Mouse (Mus musculus) cerebellum, adult 2 months (tissue): ENCODE data around the gene Bspry. TPM values are rescaled to one million over a fixed set of nuclear protein-coding genes. Genes with fewer than 3 reads are reported as not detected.

ENCODE experiments used
- DNase-seq, 2 experiments: peaks; one replicate each; pipeline ENCODE4 v3.0.0; 2021
- H3K27ac ChIP-seq: fragments of 200-500 bp; 2 replicates; pipeline ENCODE4 v1.5.1; 2012; ENCODE audit warnings: low read length, control low read depth, inconsistent platforms; ENCODE audit not compliant: insufficient read depth
- H3K27me3 ChIP-seq: fragments of 200-500 bp; 2 replicates; pipeline ENCODE4 v1.6.1; 2012; ENCODE audit warnings: inconsistent platforms, mild to moderate bottlenecking, low read length, moderate library complexity; ENCODE audit not compliant: control insufficient read depth, insufficient read depth
- H3K4me1 ChIP-seq: fragments of 200-500 bp; 2 replicates; pipeline ENCODE4 v1.6.1; 2011; ENCODE audit warnings: low read length; ENCODE audit not compliant: control insufficient read depth, insufficient read depth
- H3K4me3 ChIP-seq: fragments of 200-500 bp; replicated peaks from 2 replicates; pipeline ENCODE3; 2011; ENCODE audit warnings: mild to moderate bottlenecking, low read depth, low read length, control low read depth; ENCODE audit not compliant: insufficient read depth
- CTCF ChIP-seq: fragments of 200-500 bp; IDR thresholded peaks from 2 replicates; pipeline ENCODE4 v1.5.1; 2011; ENCODE audit warnings: low read depth, mild to moderate bottlenecking, control low read depth, low read length, moderate library complexity, borderline replicate concordance; ENCODE audit not compliant: insufficient read depth
- POLR2A ChIP-seq: fragments of 200-500 bp; IDR thresholded peaks from 2 replicates; pipeline ENCODE4 v1.6.1; 2011; ENCODE audit warnings: low read length, control low read depth, borderline replicate concordance; ENCODE audit not compliant: insufficient read depth
- WGBS: fragments of 180-500 bp; shearing (Covaris S2); methylation state at CpG from one replicate; pipeline ENCODE4 v1.1.7; 2018; 5-methylcytosine and 5-hydroxymethylcytosine counted together
- polyA plus RNA-seq: library from polyadenylated mRNA; depleted of rRNA; stranded (reverse); fragments of >200 nt; gene quantifications from 2 replicates; pipeline ENCODE4 v1.2.3, GENCODE M21; 2012

Gene Bspry
- polyA plus RNA-seq, 1 experiment, result 1.2 TPM

DNA sequence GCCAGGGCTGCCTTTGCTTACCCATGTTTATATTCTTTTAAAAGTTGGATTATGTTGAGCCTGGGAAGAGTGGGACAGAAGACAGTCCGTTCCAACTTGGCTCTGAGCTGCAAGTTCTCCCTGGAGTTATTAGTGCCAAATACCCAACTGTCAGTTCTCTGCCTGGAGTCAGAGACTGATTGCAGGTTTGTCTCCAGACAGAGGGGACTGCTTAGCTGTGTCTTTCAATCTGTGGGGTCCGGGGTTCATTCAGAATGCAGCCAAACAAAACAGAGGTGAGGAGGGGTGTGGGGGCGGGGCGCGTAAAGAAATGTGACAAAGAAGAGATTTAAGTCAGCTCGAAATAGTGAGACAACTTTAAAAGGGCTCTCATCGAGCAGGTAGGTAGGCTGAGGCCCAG is 21.7 kb downstream of the Bspry start:
- peak overlapping the region; percentile 97 for H3K27ac ChIP-seq
- TF ChIP-seq POLR2A, result no peak
- TF ChIP-seq CTCF, result no peak
- H3K4me3 ChIP-seq, result peak overlapping the region; percentile 93
- 0% methylated on average over 7 of the region's 7 CpGs for WGBS
- peak in 1 of 2 experiments; percentile 45 for DNase-seq
- H3K27me3 ChIP-seq, result no peaks in the 10 kb centered on the region
- H3K4me1 ChIP-seq, result peaks cover 6% of the 10 kb centered on the region

DNA sequence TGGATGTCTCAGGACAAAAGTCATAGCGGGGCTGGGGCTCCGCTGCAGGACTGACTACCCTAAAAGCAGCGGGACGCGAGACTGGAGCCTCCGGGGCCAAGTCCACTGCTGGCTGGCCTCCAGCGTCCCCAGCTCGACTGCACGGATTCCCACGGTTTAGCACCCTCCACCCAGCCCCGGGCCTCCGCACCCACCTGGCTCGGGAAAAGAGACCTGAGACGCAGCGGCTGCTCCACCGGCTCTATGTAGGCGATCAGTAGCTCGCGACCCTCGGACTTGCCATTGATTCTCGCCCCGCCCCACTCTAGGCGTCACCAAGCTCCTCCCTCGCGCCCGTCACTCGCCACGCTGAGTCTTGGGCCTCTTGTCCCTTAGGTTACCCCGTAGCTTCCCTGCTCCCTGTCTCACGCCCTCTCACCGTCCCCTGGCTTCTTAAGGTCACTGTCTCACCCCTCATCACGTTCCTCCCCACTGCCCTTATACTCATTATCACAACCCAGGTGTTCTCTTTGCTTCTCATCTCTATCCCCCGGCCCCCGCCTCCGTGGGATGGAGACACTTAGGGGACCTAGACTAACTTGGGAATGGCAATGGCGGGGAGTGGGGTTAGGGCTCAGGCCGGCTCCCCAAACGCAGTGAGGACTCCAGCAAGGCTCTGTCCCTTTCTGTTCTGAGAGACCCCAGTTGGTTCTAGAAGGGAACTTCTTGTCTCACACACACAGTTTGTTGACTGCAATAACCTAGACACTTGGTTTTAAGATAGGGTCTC is 22.3 kb downstream of the Bspry start:
- peak overlapping the region; percentile 97 for H3K27ac ChIP-seq
- peak overlapping the region; percentile 93 for H3K4me3 ChIP-seq
- H3K27me3 ChIP-seq, result no peaks in the 10 kb centered on the region
- TF ChIP-seq CTCF (no peak), POLR2A (peak; percentile 88)
- 2% methylated on average over 38 of the region's 38 CpGs for WGBS
- peak; percentile 92 to 94 for DNase-seq
- no peaks in the 10 kb centered on the region; the same call in 1 of the 2 replicates for H3K4me1 ChIP-seq

DNA sequence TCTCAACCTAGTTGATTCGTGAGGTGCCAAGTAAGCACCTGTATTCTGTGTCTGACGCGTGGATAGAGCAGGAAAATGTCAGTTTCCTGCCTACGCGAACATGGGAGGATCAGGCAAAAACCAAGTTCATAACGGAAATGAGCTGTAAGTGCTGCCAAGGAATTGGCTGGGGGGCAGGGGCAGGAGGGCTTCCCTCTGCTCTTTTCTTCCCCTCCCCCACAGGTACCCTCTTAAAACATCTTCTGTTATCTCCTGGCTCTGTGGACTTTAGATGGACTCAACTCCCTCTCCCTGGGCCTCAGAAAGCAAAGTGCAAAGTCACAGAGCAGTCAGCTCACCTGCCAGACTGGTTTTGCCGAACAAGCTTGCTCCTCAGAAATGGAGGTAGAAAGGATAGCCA is 23.1 kb downstream of the Bspry start:
- no peak for TF ChIP-seq POLR2A
- Histone ChIP-seq H3K4me3 (no peak overlapping the region), H3K27ac (no peak overlapping the region), H3K4me1 (no peaks in the 10 kb centered on the region), H3K27me3 (no peaks in the 10 kb centered on the region)
- 76% methylated on average over 7 of the region's 7 CpGs for WGBS
- DNase-seq, result no peak

DNA sequence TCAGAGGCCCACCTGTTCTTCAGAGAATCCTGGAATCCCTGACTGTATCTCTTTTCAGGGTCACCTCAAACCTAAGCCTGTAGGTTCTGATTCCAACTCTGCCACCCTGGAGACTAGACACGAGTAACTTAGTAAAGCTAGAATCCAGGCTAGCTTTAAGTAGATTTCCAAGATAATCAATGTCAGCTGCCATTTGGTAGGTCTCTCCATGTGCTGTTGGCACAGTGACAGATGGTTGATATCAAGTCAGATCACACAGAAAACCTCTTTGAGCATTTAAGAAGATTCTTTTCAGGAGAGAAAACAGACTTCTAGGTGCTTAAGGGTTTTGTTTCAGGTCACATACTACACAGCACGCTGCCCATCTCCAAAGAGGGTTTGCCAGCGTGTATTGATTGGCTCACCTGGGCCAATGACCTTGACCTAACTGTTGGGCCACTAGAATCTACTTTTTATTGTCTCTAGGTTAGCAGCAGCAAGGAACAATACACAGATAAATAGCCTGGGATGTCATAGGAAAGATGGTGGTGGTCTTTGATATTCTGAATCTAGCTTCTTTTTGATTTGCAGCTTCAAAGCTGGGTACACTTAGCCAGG is 23.6 kb downstream of the Bspry start, which contains the start of gene Hdhd3:
Gene Hdhd3 (minus strand): TSS at position 94 of the 597 bp plus-strand sequence.
- no peak for TF ChIP-seq CTCF
- no peak for TF ChIP-seq POLR2A
- Histone ChIP-seq H3K27ac (peak within 1 kb of the TSS; percentile 97), H3K27me3 (no peaks in the 10 kb centered on the region), H3K4me3 (peak within 1 kb of the TSS; percentile 93), H3K4me1 (no peaks in the 10 kb centered on the region)
- 83% methylated on average over 3 of the region's 3 CpGs for WGBS
- no peak for DNase-seq

DNA sequence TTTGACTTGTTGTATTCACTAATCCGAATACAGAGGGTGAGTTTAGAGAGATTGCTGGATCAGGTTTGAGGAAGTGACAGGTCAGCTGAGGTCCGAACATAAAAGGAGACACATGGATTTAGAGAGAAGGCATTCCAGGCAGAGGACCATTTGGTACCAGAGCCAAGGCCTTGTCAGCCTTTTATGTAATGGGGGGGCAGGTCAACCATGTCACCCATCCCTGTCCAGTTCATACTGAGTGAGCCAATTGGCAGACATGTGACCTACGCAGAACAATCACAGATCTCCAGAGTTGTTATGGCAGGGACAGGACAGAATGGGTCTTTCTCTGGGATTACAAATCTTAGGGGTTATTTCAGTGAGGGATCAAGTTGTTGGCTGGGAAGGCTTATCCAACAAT is 26.1 kb downstream of the Bspry start:
- H3K27ac ChIP-seq, result no peak overlapping the region
- no peaks in the 10 kb centered on the region for H3K27me3 ChIP-seq
- H3K4me3 ChIP-seq, result no peak overlapping the region
- no peaks in the 10 kb centered on the region for H3K4me1 ChIP-seq
- WGBS, result 76% methylated on average over 3 of the region's 3 CpGs
- DNase-seq, result no peak
- TF ChIP-seq CTCF, result no peak
- TF ChIP-seq POLR2A, result no peak

DNA sequence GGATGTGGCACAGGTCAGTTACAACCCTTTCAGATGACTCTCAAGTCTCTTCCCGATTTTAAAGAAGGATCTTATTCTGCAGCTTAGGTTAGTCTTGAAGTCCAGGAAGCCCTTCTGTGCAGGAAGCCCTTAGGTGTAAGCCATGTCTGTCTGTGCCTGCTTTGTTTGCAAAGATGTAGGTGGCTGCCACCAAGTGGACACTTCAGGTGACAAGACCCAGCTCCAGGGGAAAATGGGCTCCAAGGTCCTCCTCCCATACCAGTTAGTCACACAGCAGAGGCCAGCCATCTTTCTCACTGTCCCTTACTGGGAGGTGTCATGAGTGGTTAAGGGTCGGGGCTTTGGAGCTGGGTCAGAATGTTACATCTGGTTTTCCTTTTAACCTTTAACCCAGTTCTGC is 26.9 kb downstream of the Bspry start:
- TF ChIP-seq POLR2A, result no peak
- TF ChIP-seq CTCF, result peak; percentile 66
- H3K27me3 ChIP-seq, result no peaks in the 10 kb centered on the region
- H3K4me3 ChIP-seq, result no peak overlapping the region
- 66% methylated on average over 2 of the region's 2 CpGs for WGBS
- H3K27ac ChIP-seq, result no peak overlapping the region
- peak; percentile 59 to 71 for DNase-seq
- H3K4me1 ChIP-seq, result no peaks in the 10 kb centered on the region

DNA sequence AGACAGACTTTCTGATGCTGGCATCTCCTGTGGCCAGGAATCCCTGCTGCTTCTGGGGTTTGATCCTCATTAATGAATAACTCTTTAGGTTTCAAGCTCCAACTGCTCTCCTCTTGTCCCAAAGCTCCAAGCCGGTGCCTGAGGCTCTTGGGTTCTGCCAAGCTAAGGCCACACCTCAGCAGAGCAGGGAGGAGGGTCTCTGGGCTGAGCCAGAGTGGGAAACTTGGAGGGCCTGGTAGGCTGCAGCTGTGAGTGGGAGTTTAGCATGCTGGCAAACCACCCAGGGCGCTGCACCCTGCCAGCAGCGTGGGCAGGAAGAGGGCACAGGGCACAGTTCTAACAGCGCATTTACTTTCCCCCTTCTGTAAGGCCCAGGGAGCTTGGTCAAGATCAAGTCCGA is 29.0 kb downstream of the Bspry start:
- Histone ChIP-seq H3K27me3 (no peaks in the 10 kb centered on the region), H3K4me3 (no peak overlapping the region), H3K27ac (no peak overlapping the region), H3K4me1 (peaks cover under 1% of the 10 kb centered on the region)
- 28% methylated on average over 5 of the region's 5 CpGs for WGBS
- TF ChIP-seq CTCF (no peak), POLR2A (no peak)
- DNase-seq, result no peak

DNA sequence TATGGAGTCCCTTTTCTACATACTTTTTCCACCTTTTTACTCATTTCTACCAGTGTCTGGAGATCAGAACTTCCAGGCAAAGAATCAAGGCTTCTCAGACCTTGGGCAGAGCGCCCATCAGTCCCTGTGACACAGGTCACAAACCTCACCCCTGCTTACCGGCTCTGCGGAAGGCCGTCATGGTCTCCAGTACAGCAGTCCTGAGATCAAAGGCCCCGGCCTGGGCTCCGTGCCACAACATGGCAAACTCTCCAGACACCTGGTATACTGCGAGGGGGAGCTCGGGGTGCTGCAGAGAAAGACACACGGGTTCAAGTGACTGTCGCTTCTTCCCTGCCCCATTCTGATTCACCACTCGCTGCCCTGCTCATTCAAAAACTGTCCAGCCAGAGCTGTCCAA is 30.1 kb downstream of the Bspry start:
- DNase-seq, result no peak
- Histone ChIP-seq H3K4me3 (no peak overlapping the region), H3K27me3 (no peaks in the 10 kb centered on the region), H3K27ac (no peak overlapping the region), H3K4me1 (peaks cover 5% of the 10 kb centered on the region)
- no peak for TF ChIP-seq CTCF
- no peak for TF ChIP-seq POLR2A
- 44% methylated on average over 11 of the region's 11 CpGs for WGBS
